Mouse (Mus musculus) splenic B cell, adult 2 months (primary cell): ENCODE results near the gene E130114P18Rik.

Experiments used
- DNase-seq: peaks from one replicate; pipeline ENCODE4 v3.0.0-alpha.2; 2011; ENCODE audit warnings: low read depth, low spot score
- H3K27me3 ChIP-seq: 2 replicates; pipeline ENCODE4 v1.6.1; 2012; ENCODE audit warnings: mild to moderate bottlenecking, low read length, moderate library complexity, mixed read lengths; ENCODE audit not compliant: control insufficient read depth, poor library complexity, insufficient read depth, severe bottlenecking
- H3K36me3 ChIP-seq: 2 replicates; pipeline ENCODE4 v1.6.1; 2012; ENCODE audit warnings: mild to moderate bottlenecking, low read length, moderate library complexity, mixed read lengths; ENCODE audit not compliant: control insufficient read depth, poor library complexity, insufficient read depth, severe bottlenecking

The E130114P18Rik gene

DNA sequence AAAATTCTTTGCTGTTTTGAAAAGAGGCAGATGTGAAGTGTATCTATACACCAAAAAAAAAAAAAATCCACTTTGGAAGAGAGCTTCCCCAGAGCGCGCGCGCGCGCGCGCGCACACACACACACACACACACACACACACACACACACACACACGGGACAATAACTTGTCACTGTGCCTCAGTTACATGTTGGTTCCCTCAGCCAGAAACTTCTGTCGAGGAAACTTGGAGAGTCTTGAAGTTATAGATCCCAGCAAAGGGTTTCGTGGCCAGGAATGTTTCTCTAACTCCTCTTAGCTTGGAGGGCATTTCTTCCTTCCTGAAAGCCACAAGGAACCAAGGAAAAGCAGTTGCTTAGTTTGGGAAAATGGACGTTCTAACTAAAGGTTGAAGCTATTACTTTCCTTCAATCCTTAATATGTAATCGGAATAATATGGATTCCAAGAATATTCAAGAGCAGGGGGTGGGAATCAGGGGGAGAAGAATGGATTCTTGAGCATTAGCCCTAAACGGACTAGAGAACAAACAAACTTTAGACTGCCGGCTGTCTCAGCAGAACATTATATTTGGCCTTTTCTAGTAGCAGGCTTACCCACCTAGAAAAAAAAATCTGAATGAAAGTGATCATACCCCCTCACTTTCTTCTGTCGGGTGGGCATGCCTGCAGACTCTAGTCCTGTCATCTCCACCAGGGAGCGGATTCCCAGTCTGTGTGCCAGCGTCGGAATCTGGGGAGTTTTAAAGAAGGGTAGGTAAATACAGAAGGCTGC, 2.2 kb downstream of the E130114P18Rik start:
- no peak for DNase-seq

GRCm38 (mm10) chr4:97775059-97775458, 2.8 kb downstream of the E130114P18Rik start:
- H3K36me3 ChIP-seq = no peaks in the 10 kb centered on the region; the same call in 1 of the 2 replicates
- peak; percentile 12 for DNase-seq
- H3K27me3 ChIP-seq = peaks cover 7% of the 10 kb centered on the region; the same call in 1 of the 2 replicates

More for the DNA sequence above, 2.2 kb downstream of the E130114P18Rik start:
- H3K36me3 ChIP-seq = no peaks in the 10 kb centered on the region; the same call in 1 of the 2 replicates
- peaks cover 7% of the 10 kb centered on the region; the same call in 1 of the 2 replicates for H3K27me3 ChIP-seq

DNA sequence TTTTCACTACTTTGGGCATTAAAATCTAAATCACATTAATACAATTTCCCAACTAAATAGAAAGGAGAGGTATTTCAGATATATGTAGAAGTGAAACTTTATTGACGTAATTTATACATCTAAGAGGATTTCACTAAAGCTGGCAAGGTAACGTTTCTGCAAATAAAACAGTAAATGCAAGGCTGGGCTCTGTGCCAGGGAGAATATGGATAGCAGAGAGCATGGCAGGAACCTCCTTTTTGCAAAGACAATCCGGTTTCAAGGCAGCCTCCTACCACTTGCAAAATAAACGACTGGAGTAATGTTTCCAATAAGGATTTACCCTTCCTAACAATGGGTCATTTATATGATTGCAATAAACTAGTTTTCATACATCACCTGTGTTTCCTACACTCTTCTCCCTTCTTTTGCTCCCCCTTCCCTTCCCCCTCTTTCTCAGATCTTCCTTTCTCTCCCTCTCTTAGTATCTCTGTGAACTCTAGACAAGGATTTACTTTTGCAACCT, 3.4 kb downstream of the E130114P18Rik start:
- DNase-seq = no peak
- Histone ChIP-seq H3K27me3 (peaks cover 7% of the 10 kb centered on the region; the same call in 1 of the 2 replicates), H3K36me3 (no peaks in the 10 kb centered on the region; the same call in 1 of the 2 replicates)

- DNase-seq = no peak
- peaks cover 7% of the 10 kb centered on the region; the same call in 1 of the 2 replicates for H3K27me3 ChIP-seq
- H3K36me3 ChIP-seq = no peaks in the 10 kb centered on the region; the same call in 1 of the 2 replicates
Measured at GRCm38 (mm10) chr4:97773791-97774190, 4.1 kb downstream of the E130114P18Rik start.

- DNase-seq = peak; percentile 99
Measured at GRCm38 (mm10) chr4:97773110-97773593, 4.7 kb downstream of the E130114P18Rik start.

DNA sequence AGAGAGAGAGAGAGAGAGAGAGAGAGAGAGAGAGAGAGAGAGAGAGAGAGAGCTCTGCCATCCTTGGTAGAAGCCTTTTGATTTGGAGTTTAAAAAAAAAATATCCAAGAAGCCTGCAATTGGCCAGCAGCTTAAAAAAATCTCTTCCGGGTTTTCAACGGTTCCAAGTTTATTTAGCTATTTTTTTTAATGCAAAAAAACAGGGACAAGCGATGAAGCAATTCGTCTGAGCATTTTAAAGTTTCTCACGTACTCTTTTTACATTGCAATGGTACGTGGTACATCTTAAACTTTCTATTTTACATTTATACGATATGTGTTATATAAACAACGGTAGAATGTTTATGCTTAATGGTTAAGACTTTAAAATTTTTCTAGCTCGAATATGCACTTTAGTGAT, 5.2 kb downstream of the E130114P18Rik start, which contains the start of gene Nfia:
Gene Nfia (plus strand): TSS at position 94 of the 400 bp plus-strand sequence.
- Histone ChIP-seq H3K36me3 (no peaks in the 10 kb centered on the region), H3K27me3 (peaks cover 4% of the 10 kb centered on the region; the same call in 1 of the 2 replicates)
- peak; percentile 41 for DNase-seq

More at GRCm38 (mm10) chr4:97773110-97773593, 4.7 kb downstream of the E130114P18Rik start:
- no peaks in the 10 kb centered on the region for H3K36me3 ChIP-seq
- peaks cover 7% of the 10 kb centered on the region; the same call in 1 of the 2 replicates for H3K27me3 ChIP-seq

DNA sequence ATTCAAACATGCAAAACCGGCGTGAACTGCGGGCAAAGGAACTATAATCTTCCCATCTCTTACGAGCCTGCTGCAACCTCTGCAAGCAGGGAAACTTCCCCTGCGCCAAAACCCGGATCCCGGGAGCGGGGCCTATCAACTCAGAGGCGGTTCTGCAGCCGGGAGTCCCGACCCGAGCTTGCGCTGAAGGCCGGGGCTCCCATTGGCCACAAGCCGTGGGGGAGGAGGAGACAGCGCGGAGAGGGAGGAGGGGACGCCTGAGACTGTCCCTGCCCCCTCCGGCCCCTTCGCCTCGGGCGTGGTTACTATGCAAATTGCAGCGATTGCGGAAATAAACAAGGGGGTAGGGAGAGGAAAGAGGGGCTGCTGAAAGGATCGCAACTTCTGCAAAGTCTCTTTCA, 5.8 kb downstream of the E130114P18Rik start:
- DNase-seq = peak; percentile 95
- Histone ChIP-seq H3K27me3 (peaks cover 2% of the 10 kb centered on the region; the same call in 1 of the 2 replicates), H3K36me3 (no peaks in the 10 kb centered on the region)

- no peak for DNase-seq
- Histone ChIP-seq H3K36me3 (no peaks in the 10 kb centered on the region), H3K27me3 (peaks cover 2% of the 10 kb centered on the region; the same call in 1 of the 2 replicates)
Measured at GRCm38 (mm10) chr4:97771426-97771825, 6.5 kb downstream of the E130114P18Rik start.

GRCm38 (mm10) chr4:97769861-97770260, 8.0 kb downstream of the E130114P18Rik start:
- DNase-seq = no peak

DNA sequence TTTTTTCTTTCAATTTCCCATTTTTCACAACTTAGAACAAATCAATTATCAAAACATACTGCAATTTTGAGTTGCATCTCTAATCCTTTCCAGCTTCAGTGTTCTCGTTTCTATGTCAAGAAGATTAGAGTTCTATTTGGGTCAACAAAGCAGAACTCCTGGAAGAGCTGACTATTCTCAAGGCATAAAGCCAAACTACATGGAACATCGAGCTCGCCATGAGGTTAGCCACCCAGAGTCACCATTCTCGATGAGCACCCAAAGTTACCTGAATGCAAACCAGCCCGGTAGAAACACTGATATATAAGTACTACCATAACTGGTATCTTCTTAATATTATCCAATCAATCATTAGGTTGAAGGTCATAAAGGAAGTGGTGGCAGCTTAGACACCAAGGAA, 10.4 kb downstream of the E130114P18Rik start:
- no peak for DNase-seq
- Histone ChIP-seq H3K36me3 (no peaks in the 10 kb centered on the region), H3K27me3 (no peaks in the 10 kb centered on the region)

More at GRCm38 (mm10) chr4:97769861-97770260, 8.0 kb downstream of the E130114P18Rik start:
- Histone ChIP-seq H3K36me3 (no peaks in the 10 kb centered on the region), H3K27me3 (no peaks in the 10 kb centered on the region; the same call in 1 of the 2 replicates)

GRCm38 (mm10) chr4:97767025-97767424, 10.9 kb downstream of the E130114P18Rik start:
- Histone ChIP-seq H3K27me3 (no peaks in the 10 kb centered on the region), H3K36me3 (no peaks in the 10 kb centered on the region)
- no peak for DNase-seq

DNA sequence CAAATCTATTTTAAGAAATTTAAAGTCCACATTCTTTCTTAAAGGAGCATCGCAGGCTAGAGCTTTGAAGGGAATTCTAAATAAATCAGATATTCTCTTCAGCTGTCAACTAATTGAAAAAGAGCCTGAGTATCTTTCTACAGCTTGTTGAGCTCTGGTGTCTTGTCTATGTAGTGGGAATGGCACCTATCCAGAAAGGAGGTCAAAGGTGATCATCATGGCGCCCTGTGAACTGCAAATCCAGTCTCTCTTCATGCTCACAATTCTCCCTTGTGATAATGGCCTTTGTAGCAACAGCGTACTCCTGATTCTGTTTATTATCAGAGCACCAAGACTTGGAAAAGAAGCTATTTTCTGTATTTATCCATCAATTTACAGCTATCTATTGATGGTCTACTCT, 11.8 kb downstream of the E130114P18Rik start:
- no peaks in the 10 kb centered on the region for H3K27me3 ChIP-seq
- DNase-seq = no peak
- no peaks in the 10 kb centered on the region for H3K36me3 ChIP-seq

DNA sequence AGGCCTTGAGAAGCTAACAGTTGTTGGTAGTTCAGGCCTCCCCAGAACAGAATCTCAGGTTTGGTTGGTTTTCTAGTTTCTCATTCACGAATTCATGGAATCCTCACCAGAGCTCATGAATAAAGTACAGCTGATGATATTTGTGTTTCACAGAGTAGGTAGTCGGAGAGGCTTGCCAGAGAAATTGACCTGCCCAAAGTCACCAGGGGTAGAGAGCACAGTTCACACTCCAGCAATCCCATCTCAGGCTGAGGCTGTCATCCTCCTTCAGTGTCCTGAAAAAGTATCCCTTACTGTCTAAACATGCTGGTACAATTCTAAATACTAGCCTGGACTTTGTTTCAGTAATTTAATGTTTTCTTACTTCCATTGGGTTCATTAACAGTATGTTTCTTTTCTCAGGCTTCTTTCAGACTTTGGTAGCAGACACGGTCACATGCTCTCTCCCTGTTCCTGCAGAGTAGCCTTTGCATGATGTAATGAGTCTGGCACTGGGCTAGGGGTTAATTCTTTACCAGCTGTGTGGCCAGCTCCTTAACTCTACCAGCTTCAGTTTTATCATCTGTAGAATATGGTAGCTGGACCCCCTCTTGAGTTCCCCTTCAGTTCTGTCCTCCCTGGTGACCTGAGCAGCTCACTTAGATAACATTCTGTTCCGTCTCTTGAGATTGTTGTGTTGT, 12.4 kb downstream of the E130114P18Rik start:
- DNase-seq = no peak
- H3K36me3 ChIP-seq = no peaks in the 10 kb centered on the region
- H3K27me3 ChIP-seq = no peaks in the 10 kb centered on the region

DNA sequence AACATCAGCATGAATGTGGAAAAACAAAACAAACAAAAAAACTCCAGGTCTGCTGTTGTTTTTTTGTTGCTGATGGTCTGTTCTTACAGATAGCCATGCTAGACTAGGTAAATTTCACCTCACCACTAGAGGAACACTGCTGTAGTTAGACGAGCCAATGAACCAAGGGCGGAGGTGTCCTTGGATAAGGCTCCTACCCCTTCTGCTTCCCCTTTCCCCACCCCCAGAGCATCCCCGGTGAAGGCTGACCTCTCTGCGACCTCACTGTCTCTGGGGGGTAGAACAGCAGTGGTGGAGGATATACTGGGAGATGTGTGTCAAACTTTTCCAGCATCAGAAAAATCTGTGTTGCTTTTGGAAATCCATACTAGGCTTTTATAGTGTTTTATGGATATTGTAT, 13.3 kb downstream of the E130114P18Rik start:
- Histone ChIP-seq H3K36me3 (no peaks in the 10 kb centered on the region), H3K27me3 (no peaks in the 10 kb centered on the region)
- DNase-seq = no peak
